8 mouse cellular contexts compared by ENCODE assay signal in genomic region chr1:155082965-155083268, GRCm38 (mm10). TPM values are rescaled to one million over a fixed set of nuclear protein-coding genes. Genes with fewer than 3 reads are reported as not detected.
DNase-seq lines count a peak whose midpoint lies in the region; ATAC-seq and TF ChIP-seq lines count a peak whose summit lies in the region.

No protein-coding gene starts in this region.

- intact Hi-C loops in left cerebral cortex, adult 2 months (cut with DNase I) = loop anchor here (1.0 to 2.0 kb wide), 2 partner anchors 16 to 32 kb away; partner anchors contain the start of gene Ier5
- intact Hi-C loops in left cerebral cortex, postnatal 36 days (cut with DNase I) = no loop called here

- 0% methylated on average over 18 of the region's 18 CpGs for WGBS in forebrain, embryonic 10.5 days
- 0% methylated on average over 18 of the region's 18 CpGs for WGBS in kidney, embryonic 15.5 days
- 0% methylated on average over 18 of the region's 18 CpGs for WGBS in midbrain, embryonic 12.5 days

- H3K4me3 ChIP-seq in left cerebral cortex, adult 2 months = peak overlapping the region; percentile 54
- H3K4me3 ChIP-seq in forebrain, embryonic 10.5 days = peak overlapping the region; percentile 56
- peak overlapping the region; percentile 51 for H3K4me3 ChIP-seq in kidney, embryonic 15.5 days (replicated peaks)
- peak overlapping the region; percentile 38 for H3K4me3 ChIP-seq in midbrain, embryonic 12.5 days

- peaks cover 82% of the 10 kb centered on the region for H3K4me1 ChIP-seq in forebrain, embryonic 10.5 days
- peaks cover 71% of the 10 kb centered on the region for H3K4me1 ChIP-seq in kidney, embryonic 15.5 days
- peaks cover 69% of the 10 kb centered on the region for H3K4me1 ChIP-seq in midbrain, embryonic 12.5 days

- no peaks in the 10 kb centered on the region for H3K9me3 ChIP-seq in forebrain, embryonic 10.5 days
- no peaks in the 10 kb centered on the region for H3K9me3 ChIP-seq in kidney, embryonic 15.5 days (replicated peaks)
- H3K9me3 ChIP-seq in midbrain, embryonic 12.5 days = no peaks in the 10 kb centered on the region

- peak overlapping the region; percentile 96 for H3K27ac ChIP-seq in left cerebral cortex, adult 2 months
- peak overlapping the region; percentile 92 for H3K27ac ChIP-seq in forebrain, embryonic 10.5 days
- peak overlapping the region; percentile 97 for H3K27ac ChIP-seq in kidney, embryonic 15.5 days
- H3K27ac ChIP-seq in midbrain, embryonic 12.5 days (replicated peaks) = peak overlapping the region; percentile 98

- DNase-seq in left cerebral cortex, adult 2 months (ENCODE audit: extremely low spot score in 1 of 2, low spot score in 2 of 2) = no peak
- DNase-seq in left cerebral cortex, postnatal 36 days (ENCODE audit: low spot score in 2 of 2) = no peak
- peak; percentile 81 for DNase-seq in R1 (ENCODE audit: low read depth, low spot score)
- DNase-seq in forebrain, embryonic 10.5 days (ENCODE audit: extremely low spot score, low spot score) = peak; percentile 87
- no peak for DNase-seq in layer of hippocampus, postnatal 25 days (ENCODE audit: extremely low spot score in 1 of 2, low spot score in 1 of 2)
- no peak for DNase-seq in frontal cortex, postnatal 36 days (ENCODE audit: low spot score in 2 of 2)

- ATAC-seq in kidney, embryonic 15.5 days (replicated peaks; ENCODE audit: low FRiP score) = peak; percentile 24; the same call in 1 of the 2 replicates
- ATAC-seq in midbrain, embryonic 12.5 days (ENCODE audit: low FRiP score, low read depth) = no peak; the same call in 1 of the 2 replicates

- peak overlapping the region; percentile 78 for H3K4me2 ChIP-seq in kidney, embryonic 15.5 days
- peak overlapping the region; percentile 68 for H3K4me2 ChIP-seq in midbrain, embryonic 12.5 days (replicated peaks)

- peak overlapping the region; percentile 69 for H3K9ac ChIP-seq in kidney, embryonic 15.5 days
- peak overlapping the region; percentile 50 for H3K9ac ChIP-seq in midbrain, embryonic 12.5 days (replicated peaks)

- TF ChIP-seq CTCF in left cerebral cortex, adult 2 months (IDR thresholded peaks at IDR 0.05) = no peak

- peaks cover 31% of the 10 kb centered on the region for H3K27me3 ChIP-seq in forebrain, embryonic 10.5 days (ENCODE audit: poor library complexity, severe bottlenecking)
- no peaks in the 10 kb centered on the region for H3K27me3 ChIP-seq in kidney, embryonic 15.5 days
- peaks cover 9% of the 10 kb centered on the region for H3K27me3 ChIP-seq in midbrain, embryonic 12.5 days

- H3K36me3 ChIP-seq in forebrain, embryonic 10.5 days (replicated peaks) = no peaks in the 10 kb centered on the region
- H3K36me3 ChIP-seq in kidney, embryonic 15.5 days = no peaks in the 10 kb centered on the region
- no peaks in the 10 kb centered on the region for H3K36me3 ChIP-seq in midbrain, embryonic 12.5 days

RNA-seq across cellular contexts. Expression of gene Ier5, which starts 16.5 kb away (rescaled TPM):
- 10 to 100 TPM; 60.4 to 75.1 TPM for total RNA-seq in left cerebral cortex, adult 2 months (2021)
- 10 to 100 TPM; 49.2 to 64.5 TPM for total RNA-seq in left cerebral cortex, postnatal 36 days (2021)
- 3.6 and 4.1 TPM in 2 replicates for polyA plus RNA-seq in forebrain, embryonic 10.5 days (2016; fragmentation: Nextera tagmentation; extraction: Ambion mirVana)
- 7.5 and 7.6 TPM in 2 replicates for polyA plus RNA-seq in kidney, embryonic 15.5 days (2015; fragmentation: Nextera tagmentation; extraction: Ambion mirVana)
- 12.8 and 14.6 TPM in 2 replicates for polyA plus RNA-seq in midbrain, embryonic 12.5 days (2016; fragmentation: Nextera tagmentation; extraction: Ambion mirVana)
- total RNA-seq in layer of hippocampus, postnatal 25 days (2021) = 10 to 100 TPM; 28.2 to 28.6 TPM

Comparison
In these comparisons a context has a peak if more than half of its experiments do, and no peak if none do; other contexts are left out.
1. DNase-seq: peak in R1 (single experiment) and forebrain, embryonic 10.5 days (single experiment); none in left cerebral cortex, adult 2 months (0 of 2), left cerebral cortex, postnatal 36 days (0 of 2), layer of hippocampus, postnatal 25 days (0 of 2) and frontal cortex, postnatal 36 days (0 of 2).
2. Peak in every context shown above with its lines, with median percentiles within 50 percentile points of each other: H3K27ac ChIP-seq and H3K4me3 ChIP-seq.